Mouse (Mus musculus) forebrain, embryonic 10.5 days (tissue): ENCODE measurements at regions not wholly inside any gene's neighbourhood (a gene's known extent, or its start where the extent isn't known, plus 50 kb on each side); places are given as distances from the start of the nearest gene placed in this dataset. TPM values are rescaled to one million over a fixed set of nuclear protein-coding genes. Genes with fewer than 3 reads are reported as not detected.

Source experiments
- DNase-seq: peaks from one replicate; pipeline ENCODE4 v3.0.0-alpha.2; 2017; ENCODE audit warnings: low spot score; ENCODE audit errors: extremely low spot score
- H3K27ac ChIP-seq: fragments of 300-500 bp; sonication (generic); 2 replicates; pipeline ENCODE4 v1.5.1; 2016; ENCODE audit warnings: mild to moderate bottlenecking
- H3K27me3 ChIP-seq: fragments of 300-500 bp; sonication (generic); 2 replicates; pipeline ENCODE4 v1.6.1; 2016; ENCODE audit warnings: mild to moderate bottlenecking; ENCODE audit not compliant: poor library complexity, severe bottlenecking
- H3K36me3 ChIP-seq: fragments of 300-500 bp; sonication (generic); replicated peaks from 2 replicates; pipeline ENCODE4 v1.6.1; 2016; ENCODE audit warnings: mild to moderate bottlenecking, moderate library complexity
- H3K4me1 ChIP-seq: fragments of 300-500 bp; sonication (generic); 2 replicates; pipeline ENCODE4 v1.6.1; 2016
- H3K4me3 ChIP-seq: fragments of 300-500 bp; sonication (generic); 2 replicates; pipeline ENCODE4 v1.5.1; 2016; ENCODE audit warnings: mild to moderate bottlenecking, moderate library complexity
- H3K9me3 ChIP-seq: fragments of 300-500 bp; sonication (generic); 2 replicates; pipeline ENCODE4 v1.6.1; 2016; ENCODE audit warnings: mild to moderate bottlenecking, moderate library complexity
- WGBS: fragments of 180-500 bp; shearing (Covaris S2); methylation state at CpG from one replicate; pipeline ENCODE4 v1.1.7; 2016; 5-methylcytosine and 5-hydroxymethylcytosine counted together
- microRNA-seq: library from miRNA; unstranded; fragments of <30 nt; microRNA quantifications from one replicate; pipeline ENCODE4, GENCODE M21; 2017

DNA sequence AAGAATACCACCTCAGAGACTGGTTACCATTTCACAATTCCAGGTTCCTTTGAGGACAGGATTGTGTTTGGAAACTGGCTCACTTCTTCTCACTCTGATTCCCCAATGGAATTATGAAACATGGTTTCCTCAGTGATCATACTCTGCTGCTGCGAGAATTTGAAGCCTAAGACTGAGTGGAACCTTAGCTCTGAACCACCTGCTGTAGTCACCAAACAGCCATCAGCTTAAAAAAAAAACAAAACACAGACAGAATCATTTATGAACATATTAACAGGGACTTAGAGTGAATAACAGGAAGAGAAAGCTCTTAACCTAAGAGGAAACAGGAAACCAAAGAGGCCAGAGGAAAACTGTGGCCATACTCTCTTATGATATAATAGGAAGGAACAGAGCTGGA is 239.5 kb upstream of the Zfp386 start:
- Histone ChIP-seq H3K36me3 (no peaks in the 10 kb centered on the region), H3K9me3 (peaks cover 31% of the 10 kb centered on the region; the same call in 1 of the 2 replicates), H3K4me1 (no peaks in the 10 kb centered on the region), H3K4me3 (no peak overlapping the region), H3K27me3 (no peaks in the 10 kb centered on the region), H3K27ac (no peak overlapping the region)
- 62% methylated on average over 1 of the region's 1 CpGs for WGBS
- no peak for DNase-seq

Small RNAs in the stretch of these regions (microRNA-seq; reads per million reads assigned to microRNA genes)
- gene Gm27722 (not detected), gene Mir6388 (not detected)
